Mouse (Mus musculus): Measurements from ENCODE around the gene Zfhx3. TPM values are rescaled to one million over a fixed set of nuclear protein-coding genes. Genes with fewer than 3 reads are reported as not detected.

The Zfhx3 gene
- total RNA-seq, 2 experiments from 2014 or later = 4.8 to 8.2 TPM

DNA sequence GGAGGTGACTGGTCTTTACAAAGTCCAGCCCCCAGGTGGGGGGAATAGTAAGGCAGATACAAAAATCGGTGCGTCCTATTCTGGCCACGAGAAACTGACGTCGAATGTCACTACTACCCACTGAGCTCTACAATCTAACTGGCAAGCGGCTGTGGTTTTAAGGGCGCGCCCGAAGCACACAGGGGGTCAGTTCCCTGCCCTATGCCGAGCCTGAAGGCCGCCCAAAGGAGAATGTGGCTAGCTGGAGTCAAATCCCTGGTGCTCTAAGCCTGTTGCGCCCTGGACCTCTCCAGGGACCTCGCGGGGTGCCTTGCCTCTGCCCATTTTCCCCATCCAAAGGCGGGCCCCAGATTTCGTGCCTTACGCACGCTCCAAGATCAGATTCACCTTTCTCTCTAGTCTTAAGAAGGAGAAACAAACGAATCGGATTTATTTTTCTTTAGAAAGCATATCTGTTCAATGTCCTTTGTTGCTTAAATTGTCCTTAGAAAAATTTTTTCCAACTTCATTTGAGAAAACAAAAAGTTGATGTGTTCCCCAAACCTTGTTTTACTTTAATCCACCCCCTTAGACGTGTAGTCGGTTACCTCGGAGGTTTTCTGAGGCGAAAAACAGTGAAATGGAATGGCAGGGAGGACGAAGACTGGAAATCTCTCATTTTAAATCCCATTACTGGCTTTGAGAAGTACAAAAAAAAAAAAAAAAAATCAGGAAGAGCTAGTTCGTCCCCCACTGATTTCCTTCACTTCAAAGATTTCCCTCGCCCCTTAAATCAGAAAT is 754.4 kb downstream of the Zfhx3 start:
- no peak for DNase-seq (ENCODE audit: low spot score in 2 of 2)

DNA sequence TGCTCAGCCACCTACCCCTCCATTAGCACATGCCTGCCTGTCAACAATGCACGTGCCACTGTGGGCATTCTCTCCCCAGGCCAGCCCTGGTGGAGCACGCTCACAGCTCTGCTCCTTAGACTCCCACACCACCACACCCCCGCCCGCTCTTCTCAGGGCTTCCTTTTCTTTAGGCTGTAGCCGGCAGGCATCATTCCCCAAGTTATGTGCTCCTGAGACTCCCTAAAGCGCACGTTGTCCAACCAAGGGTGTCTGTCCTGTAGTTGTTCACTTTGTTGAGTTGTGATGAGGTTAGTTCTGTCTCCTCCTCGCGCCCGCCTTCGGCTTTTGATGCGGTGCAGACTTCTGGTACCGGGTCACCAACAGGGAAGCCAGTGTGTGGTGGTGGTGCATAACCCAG is 755.1 kb downstream of the Zfhx3 start:
- DNase-seq (ENCODE audit: low spot score in 2 of 2) = no peak

DNA sequence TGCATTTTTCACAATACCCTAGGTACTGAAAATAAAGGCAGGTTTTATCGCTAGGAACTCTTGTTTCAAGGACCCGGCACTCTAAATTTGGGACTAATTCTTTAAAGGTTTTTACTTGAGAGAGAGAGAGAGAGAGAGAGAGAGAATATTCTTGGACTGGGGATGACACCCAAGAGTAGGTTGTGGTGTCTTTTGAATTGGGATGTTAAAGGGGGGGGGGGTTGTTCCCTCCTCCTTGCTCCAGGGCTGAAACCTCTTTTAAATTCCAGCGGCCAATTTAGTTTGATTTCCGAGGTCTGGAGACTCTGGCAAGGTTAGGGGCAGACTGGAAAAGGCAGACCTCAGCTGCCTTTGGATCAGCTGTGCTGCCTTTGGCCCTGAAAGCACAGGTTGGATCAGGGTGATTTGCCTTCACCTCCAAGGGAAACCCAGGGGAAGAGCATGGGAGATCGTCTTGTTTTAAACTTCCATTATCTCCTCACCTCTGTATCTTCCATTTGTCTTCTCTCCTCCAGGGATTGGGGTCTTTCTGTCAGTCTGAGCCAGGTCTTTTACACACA is 755.7 kb downstream of the Zfhx3 start:
- no peak for DNase-seq (ENCODE audit: low spot score in 2 of 2)

DNA sequence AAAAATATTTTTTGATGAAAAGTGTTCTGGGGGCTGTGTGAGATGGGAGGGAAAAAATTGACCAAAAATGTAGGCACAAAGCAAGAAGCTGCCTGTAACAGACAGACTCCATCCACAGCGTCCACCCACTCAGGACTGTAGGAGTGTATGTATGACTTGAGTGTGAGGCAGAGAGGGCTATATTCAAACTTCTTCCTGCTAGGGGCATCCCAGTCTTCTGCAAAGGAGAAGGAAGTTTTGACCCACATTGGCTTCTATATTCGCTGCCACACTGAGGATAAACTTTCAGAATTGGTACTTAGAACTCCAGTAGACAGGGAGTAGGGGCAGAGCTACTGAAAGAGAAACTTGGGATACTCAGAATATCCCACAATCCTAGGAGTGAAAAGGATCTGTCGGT is 756.6 kb downstream of the Zfhx3 start:
- DNase-seq (ENCODE audit: low spot score in 2 of 2) = no peak

DNA sequence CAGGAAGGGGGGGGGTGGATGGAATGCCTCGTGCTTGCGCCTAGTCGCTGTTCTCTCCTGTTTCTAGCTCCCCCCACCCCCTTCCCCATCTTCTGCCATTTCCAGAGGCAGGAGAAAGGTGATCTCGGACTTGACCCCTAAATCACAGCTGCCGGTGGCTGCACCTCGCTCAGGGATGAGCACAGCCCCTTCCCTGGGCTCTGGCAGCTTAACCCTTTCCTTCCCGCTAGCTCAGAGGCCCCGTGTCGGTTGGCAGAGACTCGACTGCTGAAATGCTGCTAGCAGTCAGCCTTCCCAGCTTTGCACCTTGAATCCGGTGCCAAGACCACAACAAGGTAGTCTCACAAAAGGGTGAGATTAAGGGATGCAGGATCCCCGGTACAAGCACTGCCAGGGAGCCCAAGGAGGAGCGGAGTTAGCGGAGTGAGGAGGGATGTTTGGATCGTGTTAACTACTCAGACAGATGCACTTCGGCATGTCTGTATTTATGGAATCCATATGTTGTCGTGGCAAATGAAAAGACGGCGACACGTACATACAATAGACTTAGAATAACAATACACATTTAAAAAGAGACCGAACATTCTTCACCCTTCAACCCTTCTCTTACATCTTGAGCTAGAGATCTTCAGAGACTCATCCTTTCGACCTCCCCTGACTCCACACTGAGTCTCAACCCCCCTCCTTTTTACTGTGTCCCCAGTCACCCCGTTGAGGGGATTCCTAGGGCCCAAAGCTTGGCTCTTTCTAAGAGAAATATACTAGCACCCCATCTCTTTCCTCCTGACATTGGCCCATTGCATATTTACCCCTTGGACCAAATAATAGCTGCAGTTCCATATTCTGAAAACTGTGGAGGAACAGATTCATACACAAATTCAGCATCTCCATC is 757.3 kb downstream of the Zfhx3 start:
- no peak for DNase-seq (ENCODE audit: low spot score in 2 of 2)

DNA sequence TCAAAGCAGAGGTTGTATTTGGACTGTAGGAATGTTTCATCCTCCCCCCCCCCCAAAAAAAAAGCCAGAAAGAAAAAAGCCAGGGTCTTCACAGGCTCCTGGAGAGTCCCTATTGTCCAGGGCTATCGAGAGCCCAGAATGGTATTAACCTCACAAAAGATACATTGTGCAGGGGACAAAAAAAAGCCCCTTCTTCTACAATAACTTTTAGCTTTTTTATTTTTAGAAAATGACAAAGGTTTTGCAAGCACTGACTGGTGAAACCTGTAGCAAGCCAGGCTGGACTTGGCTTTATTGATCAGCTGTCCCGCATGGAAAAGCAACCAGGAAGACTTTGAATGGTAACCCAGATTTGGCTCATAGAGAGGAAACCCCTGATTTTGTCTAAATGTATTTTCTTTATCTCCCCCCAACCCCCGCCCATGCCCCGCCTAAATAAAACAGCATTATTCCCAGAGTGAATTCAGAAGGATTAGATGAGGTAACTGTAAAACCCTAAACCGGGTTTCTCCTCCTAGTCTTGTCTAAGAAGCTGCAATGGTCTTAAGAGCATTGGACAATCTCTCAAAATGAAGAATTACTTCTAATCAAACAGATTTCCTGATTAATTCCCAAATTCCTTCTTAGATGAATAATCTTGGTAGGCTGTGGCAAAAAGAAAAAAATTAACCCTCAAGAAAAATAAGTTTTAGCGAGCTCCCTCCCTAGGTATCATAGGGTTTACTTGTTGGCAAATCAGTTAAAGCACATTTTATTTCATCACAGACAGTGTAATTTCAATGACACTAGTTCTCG is 759.1 kb downstream of the Zfhx3 start:
- no peak for DNase-seq (ENCODE audit: low spot score in 2 of 2)

DNA sequence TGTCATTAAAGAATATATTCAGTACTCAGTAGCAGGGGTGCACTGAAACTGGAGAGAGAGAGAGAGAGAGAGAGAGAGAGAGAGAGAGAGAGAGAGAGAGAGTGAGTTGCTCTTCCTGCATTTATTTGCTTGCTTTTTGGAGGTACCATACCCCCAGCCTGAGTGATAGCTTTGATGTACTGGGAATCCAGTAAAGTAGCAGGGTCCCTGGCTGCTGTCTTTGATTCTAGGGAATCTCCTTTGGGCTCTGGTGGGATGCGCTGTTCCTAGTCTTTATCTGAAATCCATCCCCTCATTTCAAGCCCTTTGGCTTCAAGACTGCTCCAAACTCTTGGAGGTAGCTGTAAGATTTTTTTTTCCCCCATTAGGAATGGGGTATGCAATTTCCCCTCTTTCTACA is 759.8 kb downstream of the Zfhx3 start:
- no peak for DNase-seq (ENCODE audit: low spot score in 2 of 2)

DNA sequence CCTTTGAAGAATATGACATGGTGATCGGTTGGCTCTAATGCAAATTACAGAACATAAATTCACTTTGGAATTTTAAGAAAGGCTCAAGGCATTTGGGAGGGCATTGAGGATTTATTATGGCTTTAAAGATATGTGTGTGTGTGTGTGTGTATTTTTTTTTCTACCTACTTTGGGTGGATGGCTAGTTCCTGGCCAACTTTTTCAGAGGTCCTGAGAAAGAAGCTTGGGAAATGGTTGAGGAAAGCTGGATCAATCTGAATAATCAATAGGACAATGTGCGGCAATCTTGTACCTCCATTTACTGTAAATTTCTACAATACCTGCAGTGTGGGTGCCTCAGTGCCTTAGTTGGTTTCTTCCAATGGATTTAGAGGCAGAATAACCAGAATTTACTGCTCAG is 763.3 kb downstream of the Zfhx3 start:
- no peak for DNase-seq (ENCODE audit: low spot score in 2 of 2)

DNA sequence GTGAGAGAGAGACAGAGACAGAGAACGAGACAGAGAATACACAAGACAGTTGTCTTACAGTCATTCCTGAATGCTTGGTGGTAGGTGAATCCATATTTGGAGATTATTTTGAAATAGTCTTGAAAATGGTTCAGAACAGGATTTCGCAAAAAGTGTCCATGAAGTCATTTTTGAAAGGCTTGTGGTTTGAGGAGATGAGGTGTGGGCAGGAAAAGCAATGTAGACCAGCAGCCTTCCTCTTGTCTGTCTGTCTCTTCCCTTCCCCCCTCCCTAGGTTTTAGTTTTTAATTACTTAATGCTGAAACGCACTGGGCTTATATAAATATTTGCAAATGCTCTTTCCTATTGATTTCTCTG is 764.0 kb downstream of the Zfhx3 start:
- no peak for DNase-seq (ENCODE audit: low spot score in 2 of 2)

DNA sequence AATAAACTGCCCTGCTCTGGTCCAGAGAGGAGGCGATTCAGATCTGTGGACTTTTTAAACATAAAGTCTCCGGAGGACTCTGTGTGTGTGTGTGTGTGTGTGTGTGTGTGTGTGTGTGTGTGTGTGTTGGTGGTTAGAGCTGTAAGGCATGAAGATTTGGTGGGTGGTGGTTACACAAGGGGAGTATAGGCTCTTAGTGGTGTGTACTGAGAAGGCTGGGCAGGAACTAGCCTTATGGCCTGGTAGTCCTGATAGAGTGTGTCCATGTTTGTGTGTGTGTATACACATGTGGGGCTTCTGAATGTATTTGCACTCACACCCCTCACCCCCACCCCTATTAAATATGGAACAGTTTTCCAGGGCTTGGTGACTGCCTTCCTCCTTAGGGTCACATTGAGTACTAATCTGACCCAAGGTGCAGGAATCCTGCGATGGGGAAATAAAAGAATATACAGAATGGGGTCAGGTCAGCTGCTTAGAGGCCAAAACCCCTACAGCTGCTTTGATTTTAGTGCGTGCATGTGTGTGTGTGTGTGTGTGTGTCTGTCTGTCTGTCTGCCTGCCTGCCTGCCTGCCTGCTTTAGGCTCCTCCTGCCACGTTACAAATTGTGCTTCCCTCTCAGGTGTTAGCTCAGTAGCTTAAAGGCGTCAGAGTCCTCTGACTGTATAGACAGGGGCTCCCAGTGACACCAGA is 764.6 kb downstream of the Zfhx3 start:
- DNase-seq (ENCODE audit: low spot score in 2 of 2) = no peak

DNA sequence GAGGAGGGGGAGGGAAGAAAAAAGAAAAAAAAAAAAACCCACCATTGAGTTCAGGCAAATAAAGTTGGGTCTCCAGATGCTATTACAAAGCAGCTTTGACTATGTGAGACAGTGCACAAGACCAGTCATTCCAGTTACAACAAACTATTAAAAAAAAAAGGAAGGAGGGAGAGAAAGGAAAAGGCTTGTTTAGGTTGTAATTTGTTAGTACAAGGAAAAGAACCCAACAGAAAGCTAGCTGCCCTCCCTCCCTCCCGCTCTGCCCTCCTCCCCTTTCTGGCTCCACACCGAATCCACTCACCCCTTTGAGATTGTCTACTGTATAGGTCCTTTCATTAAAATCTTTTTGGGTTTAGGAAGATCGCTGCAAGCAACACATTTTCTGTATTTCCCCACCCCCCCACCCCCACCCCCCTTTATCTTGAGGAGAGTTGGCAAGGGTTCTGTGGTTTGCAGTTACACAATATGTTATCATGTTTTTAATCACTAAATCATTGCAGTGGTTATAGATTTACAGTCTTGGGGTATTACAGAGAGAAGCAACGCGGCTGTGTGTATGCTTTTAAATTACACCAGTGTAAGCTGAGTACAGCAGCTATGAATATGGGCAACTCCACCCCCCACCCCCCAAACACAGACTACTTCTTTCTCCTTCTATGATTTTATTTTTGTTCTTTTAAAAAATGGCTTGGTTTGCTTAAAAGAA is 765.3 kb downstream of the Zfhx3 start:
- no peak for DNase-seq (ENCODE audit: low spot score in 2 of 2)

DNA sequence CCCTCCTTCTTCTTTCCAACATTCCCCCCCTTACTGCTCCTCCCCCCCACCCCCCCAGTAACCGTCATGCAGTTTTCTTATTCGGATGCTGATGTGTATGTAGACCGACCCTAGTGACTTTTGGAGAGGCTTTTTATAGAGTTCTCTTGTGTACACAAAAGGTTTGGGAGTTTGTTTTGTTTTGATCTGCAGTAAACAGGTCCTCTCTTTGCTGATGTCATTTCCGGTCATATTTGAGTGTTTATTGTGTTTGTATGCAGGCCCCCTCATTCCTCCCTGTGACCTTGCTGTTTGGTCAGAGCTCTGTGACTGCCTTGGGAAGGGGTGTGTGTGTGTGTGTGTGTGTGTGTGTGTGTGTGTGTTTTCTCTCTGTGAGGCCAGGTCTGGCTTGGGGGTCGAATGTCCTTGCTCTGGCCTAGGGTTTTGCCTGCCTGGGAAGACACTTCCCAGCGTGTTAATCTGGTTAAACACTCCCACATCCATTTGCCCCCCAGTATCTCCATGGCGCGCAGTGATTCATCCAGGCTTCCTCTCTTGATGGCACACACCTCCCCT is 766.5 kb downstream of the Zfhx3 start:
- no peak for DNase-seq (ENCODE audit: low spot score in 2 of 2)

DNA sequence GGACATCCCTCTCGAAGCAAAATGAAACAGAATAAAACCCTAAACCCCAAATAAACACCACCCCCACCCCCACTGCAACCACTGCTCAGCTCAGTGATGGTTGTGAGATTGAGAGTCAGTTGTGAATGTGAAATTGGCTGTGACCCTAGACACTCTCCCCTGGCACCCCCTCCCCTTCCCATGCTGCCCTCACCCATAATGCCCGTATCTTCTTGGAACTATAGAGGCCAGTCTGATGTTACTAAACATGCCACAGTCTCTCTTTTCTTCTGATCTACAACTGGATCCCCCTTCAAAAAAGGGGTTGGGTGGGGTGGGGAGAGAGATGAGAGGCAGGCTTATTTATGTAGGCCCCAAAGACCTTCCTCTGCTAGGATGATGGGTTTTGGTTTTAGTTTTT is 767.0 kb downstream of the Zfhx3 start:
- no peak for DNase-seq (ENCODE audit: low spot score in 2 of 2)

DNA sequence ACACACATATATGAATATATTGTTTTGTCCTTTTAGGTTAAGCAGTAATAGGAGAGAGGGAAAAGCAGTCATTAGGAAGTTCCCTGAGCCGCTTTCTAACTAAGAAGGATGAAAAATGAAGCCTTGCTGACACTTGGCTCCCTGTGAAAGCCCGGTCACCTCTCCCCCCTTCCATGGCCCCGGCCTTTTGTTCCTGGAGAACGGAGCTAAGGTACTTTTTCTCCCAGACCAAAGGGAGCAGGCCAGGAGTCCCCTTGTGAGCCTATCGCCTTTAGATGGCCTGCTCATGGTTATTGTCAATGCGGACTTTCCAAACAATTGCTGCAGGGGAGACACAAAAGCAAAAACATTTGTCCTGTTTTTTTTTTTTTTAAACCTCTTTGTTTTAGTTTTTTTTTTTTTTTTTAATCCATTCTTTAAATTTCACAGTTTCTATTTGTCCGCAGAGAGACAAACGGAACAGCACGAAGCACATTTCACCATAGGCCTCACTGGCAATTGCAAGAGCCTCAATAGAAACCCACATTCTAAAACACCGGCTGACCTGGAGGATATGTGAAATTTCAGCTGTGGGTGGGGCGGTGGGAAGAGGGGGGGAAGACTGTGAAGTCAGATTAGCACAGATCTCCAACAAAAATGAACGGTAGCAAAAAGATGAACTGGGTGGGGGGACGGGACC is 767.6 kb downstream of the Zfhx3 start:
- DNase-seq (ENCODE audit: low spot score in 2 of 2) = no peak

DNA sequence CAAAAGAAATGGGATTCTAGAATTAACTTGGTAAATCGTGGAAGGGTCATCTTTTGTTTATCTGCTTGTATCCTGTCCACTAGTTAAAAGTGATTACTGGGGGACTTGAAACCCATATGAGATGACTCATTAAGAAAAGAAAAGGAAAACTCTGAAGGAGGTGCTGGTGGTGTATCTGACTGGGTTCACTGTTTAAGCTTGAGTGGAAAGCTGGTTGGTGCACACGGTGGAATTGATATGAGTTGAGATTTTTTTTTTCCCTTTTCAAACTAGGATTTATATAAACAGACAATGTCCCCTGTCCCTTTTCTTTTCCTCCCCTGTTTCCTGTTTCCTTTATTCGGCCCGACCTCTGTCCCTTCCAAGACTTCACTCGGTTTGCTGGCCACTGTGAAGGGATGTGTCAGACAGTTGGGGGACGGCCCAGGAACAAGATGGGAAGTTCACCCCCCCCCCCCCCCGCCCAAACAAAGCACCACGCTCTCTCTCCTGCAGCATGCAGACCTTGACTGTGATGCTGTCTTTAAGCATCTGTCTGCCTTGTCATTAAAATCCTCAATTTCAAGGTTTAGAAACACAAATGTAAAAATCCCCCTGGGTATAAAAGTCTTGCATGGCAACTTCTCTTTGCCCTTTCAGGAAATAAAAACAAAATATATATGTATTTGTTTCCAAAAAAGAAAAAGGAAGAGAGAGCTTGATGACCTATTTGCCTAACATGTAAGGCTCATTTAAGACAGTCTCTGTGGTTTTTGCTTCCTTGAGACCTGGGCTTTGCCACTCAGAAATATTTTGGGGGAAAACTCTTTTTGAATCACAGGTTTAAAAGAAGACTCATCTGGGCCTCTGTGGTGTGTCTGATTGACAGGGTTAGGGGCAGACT is 768.4 kb downstream of the Zfhx3 start:
- DNase-seq (ENCODE audit: low spot score in 2 of 2) = no peak

DNA sequence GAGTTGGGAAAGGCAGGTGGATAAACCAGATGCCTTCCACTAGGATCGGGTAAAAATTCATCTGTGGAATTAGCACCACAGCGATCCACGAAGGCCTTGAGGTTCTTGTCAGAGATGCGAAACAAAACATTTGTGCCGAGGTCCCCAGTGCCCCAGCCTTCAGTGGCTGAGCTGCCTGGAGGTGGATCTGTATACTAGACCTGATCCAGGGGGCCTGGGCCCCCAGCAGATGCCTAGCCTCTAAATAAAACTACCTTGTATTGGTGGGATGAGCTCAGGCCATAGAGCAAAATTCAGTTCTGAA is 769.0 kb downstream of the Zfhx3 start:
- no peak for DNase-seq (ENCODE audit: low spot score in 2 of 2)

DNA sequence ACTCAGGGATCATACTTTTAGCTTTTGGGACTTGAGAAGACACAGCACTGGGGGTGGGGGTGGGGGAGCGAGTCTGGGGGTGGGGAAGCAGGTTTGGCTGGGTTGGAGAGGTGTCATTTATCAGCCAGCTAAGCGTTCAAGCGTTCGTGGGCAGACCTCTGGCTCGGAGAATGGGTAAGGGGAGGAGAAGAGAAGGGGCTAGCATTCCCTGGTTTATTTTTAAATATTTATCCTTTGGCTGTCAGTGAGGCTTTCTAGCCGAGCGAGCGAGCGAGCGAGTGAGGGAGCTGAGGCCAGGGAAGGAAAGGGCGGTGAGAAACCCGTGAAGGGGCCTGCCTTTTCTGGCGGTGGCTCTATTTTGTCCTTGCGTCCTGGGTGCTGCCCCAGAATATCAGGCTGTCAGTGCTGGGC is 769.6 kb downstream of the Zfhx3 start:
- DNase-seq (ENCODE audit: low spot score in 2 of 2) = no peak

DNA sequence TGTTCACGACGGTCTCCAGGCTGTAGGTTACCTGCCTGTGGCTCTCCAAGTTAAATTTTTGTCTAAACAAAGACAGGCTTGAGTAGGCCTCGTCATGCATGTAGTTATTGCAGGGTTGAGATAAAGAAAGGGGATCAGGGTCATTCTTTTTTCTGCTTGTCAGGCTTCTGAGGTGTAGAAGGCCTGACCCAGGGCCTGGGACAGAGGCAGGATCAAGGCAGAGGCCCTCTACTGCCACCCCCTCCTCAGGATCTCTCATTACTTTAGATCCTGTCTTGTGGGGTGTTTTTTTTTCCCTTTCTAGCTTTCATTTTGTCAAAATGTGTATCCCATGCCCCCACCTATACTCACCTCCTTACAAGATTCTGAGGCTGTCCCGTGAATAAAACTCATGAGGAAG is 770.2 kb downstream of the Zfhx3 start:
- DNase-seq (ENCODE audit: low spot score in 2 of 2) = no peak

Measured in layer of hippocampus, postnatal 14 days (tissue).